Mouse (Mus musculus): Measurements from ENCODE around the gene Metrnl.

Gene Metrnl

GRCm38 (mm10) chr11:121740906-121741305 lies 39.6 kb downstream of the Metrnl start:
- DNase-seq = no peak

GRCm38 (mm10) chr11:121741433-121741832 lies 40.1 kb downstream of the Metrnl start:
- DNase-seq = peak; percentile 19

GRCm38 (mm10) chr11:121743113-121743512 lies 41.8 kb downstream of the Metrnl start:
- no peak for DNase-seq

- no peak for DNase-seq
Measured at GRCm38 (mm10) chr11:121743915-121744628, 42.7 kb downstream of the Metrnl start.

GRCm38 (mm10) chr11:121746941-121747494 lies 45.7 kb downstream of the Metrnl start:
- DNase-seq = no peak

- DNase-seq = no peak
Measured at GRCm38 (mm10) chr11:121748003-121748684, 46.8 kb downstream of the Metrnl start.

All from embryo, embryonic 11 days (tissue).